Mouse (Mus musculus): Measurements from ENCODE around the gene Itgb5.
A peak's percentile ranks its signal among the peaks of the same experiment; 100 is the strongest.

The Itgb5 gene

GRCm38 (mm10) chr16:33989106-33989505, 159.6 kb downstream of the Itgb5 start:
- DNase-seq (ENCODE audit: low read depth), result no peak

DNA sequence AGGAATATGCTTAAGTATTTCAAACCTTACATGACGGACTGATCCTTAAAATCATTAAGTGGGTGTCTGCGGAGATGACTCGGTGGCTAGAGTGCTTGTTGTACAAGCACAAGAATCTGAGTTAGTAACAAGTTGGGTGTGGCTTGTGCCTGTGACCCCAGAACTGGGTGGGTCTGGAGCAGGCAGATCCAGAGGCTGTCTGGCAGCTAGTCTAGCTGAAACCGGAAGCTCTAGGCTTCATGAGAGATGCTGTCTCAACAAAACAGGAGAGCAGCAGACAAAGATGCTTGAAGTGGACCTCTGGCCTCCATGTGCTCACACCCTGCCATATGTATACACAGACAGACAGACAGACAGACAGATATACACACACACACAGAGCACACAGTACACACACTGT, 161.2 kb downstream of the Itgb5 start:
- no peak for DNase-seq (ENCODE audit: low read depth)

GRCm38 (mm10) chr16:33994321-33994720, 164.9 kb downstream of the Itgb5 start:
- DNase-seq (ENCODE audit: low read depth), result no peak

DNA sequence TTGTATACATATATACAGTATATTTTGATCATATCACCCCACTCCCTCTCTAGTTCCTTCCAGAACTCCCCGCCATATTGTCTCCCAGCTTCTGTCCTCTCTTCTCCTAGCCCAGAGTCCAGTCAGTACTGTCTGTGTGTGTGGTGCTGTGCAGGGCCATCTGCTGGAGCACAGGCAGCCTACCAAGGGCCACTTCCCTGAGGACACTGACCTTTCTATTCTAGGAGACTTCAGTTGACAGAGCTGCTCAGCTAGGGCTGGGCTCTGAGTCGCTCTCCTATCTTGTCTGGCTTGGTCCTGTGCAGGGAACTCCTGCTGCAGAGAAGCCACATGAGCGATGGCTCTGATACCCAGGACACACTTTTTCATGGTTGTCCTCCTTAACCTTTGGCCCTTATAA, 166.0 kb downstream of the Itgb5 start:
- no peak for DNase-seq (ENCODE audit: low read depth)

- DNase-seq (ENCODE audit: low read depth), result peak; percentile 81
Observed at GRCm38 (mm10) chr16:33996030-33996429, 166.6 kb downstream of the Itgb5 start.

GRCm38 (mm10) chr16:33998011-33998410, 168.5 kb downstream of the Itgb5 start:
- DNase-seq (ENCODE audit: low read depth), result no peak
